Mouse (Mus musculus) skeletal muscle tissue, adult 2 months (tissue): Measurements from ENCODE around the gene S1pr5.
"Not testable (repeated sequence)": the region's sequence is repeated elsewhere in the genome, so short reads cannot be mapped to it uniquely, and the experiment has no call there.

Source experiments
- DNase-seq: peaks from one replicate; pipeline ENCODE4 v3.0.0-alpha.2; 2012; ENCODE audit warnings: low read depth, low spot score

The S1pr5 gene

GRCm38 (mm10) chr9:21208626-21209025, 39.6 kb downstream of the S1pr5 start:
- no peak for DNase-seq

- no peak for DNase-seq
Measured at GRCm38 (mm10) chr9:21206848-21207247, 41.4 kb downstream of the S1pr5 start.

- DNase-seq = no peak
Measured at GRCm38 (mm10) chr9:21204528-21205272, 43.5 kb downstream of the S1pr5 start.

GRCm38 (mm10) chr9:21204156-21204527, 44.1 kb downstream of the S1pr5 start:
- no peak for DNase-seq

- no peak for DNase-seq
Measured at GRCm38 (mm10) chr9:21198960-21199359, 49.3 kb downstream of the S1pr5 start.

GRCm38 (mm10) chr9:21197981-21198380, 50.3 kb downstream of the S1pr5 start:
- DNase-seq = no peak

GRCm38 (mm10) chr9:21196521-21197433, 51.5 kb downstream of the S1pr5 start:
- no peak for DNase-seq

- DNase-seq = not testable (repeated sequence)
Measured at GRCm38 (mm10) chr9:21195736-21196505, 52.3 kb downstream of the S1pr5 start.

GRCm38 (mm10) chr9:21194787-21195493, 53.3 kb downstream of the S1pr5 start:
- no peak for DNase-seq

GRCm38 (mm10) chr9:21193786-21194185, 54.5 kb downstream of the S1pr5 start:
- DNase-seq = no peak
